Mouse (Mus musculus): ENCODE results near the gene Psmc3ip. TPM values are rescaled to one million over a fixed set of nuclear protein-coding genes. Genes with fewer than 3 reads are reported as not detected.
"Not testable (repeated sequence)": the region's sequence is repeated elsewhere in the genome, so short reads cannot be mapped to it uniquely, and the experiment has no call there.

The Psmc3ip gene
- 1 to 10 TPM; 1.5 to 1.7 TPM for total RNA-seq (2021)
- long read RNA-seq, experiment 1, partial matches to known transcripts: 0 of 3 reads
- long read RNA-seq, experiment 1, other reads (novel, unspliced or antisense): 0 of 3 reads
- long read RNA-seq, experiment 2, partial matches to known transcripts: 0 of 3 reads
- long read RNA-seq, experiment 2, other reads (novel, unspliced or antisense): 0 of 3 reads

- peak; percentile 93 for DNase-seq
These were observed at the start of gene Psmc3ip for GRCm38 (mm10) chr11:101095314-101096024. Gene Psmc3ip (minus strand): TSS chr11:101095436.

- no peak for DNase-seq
These were observed 48.3 kb upstream of the Psmc3ip start for GRCm38 (mm10) chr11:101143338-101144225.

- no peak for DNase-seq
These were observed 47.2 kb upstream of the Psmc3ip start for GRCm38 (mm10) chr11:101142215-101142967.

- no peak for DNase-seq
These were observed 45.9 kb upstream of the Psmc3ip start for GRCm38 (mm10) chr11:101141088-101141487.

GRCm38 (mm10) chr11:101140164-101140819 lies 45.1 kb upstream of the Psmc3ip start:
- DNase-seq: no peak

- DNase-seq: no peak
These were observed 43.4 kb upstream of the Psmc3ip start for GRCm38 (mm10) chr11:101138536-101139181.

GRCm38 (mm10) chr11:101137000-101137399 lies 41.8 kb upstream of the Psmc3ip start:
- no peak for DNase-seq

- DNase-seq: no peak
These were observed 39.1 kb upstream of the Psmc3ip start for GRCm38 (mm10) chr11:101134217-101134865.

GRCm38 (mm10) chr11:101133037-101133436 lies 37.8 kb upstream of the Psmc3ip start:
- no peak for DNase-seq

GRCm38 (mm10) chr11:101131701-101132100 lies 36.5 kb upstream of the Psmc3ip start:
- no peak for DNase-seq

GRCm38 (mm10) chr11:101131187-101131586 lies 36.0 kb upstream of the Psmc3ip start:
- DNase-seq: no peak

- peak; percentile 91 for DNase-seq
These were observed 35.0 kb upstream of the Psmc3ip start for GRCm38 (mm10) chr11:101130056-101130756.

GRCm38 (mm10) chr11:101128996-101129577 lies 33.9 kb upstream of the Psmc3ip start:
- DNase-seq: peak; percentile 68

GRCm38 (mm10) chr11:101127075-101127474 lies 31.8 kb upstream of the Psmc3ip start:
- no peak for DNase-seq

- peak; percentile 11 for DNase-seq
These were observed 29.8 kb upstream of the Psmc3ip start for GRCm38 (mm10) chr11:101125008-101125407.

GRCm38 (mm10) chr11:101124494-101124893 lies 29.3 kb upstream of the Psmc3ip start:
- DNase-seq: not testable (repeated sequence)

- DNase-seq: peak; percentile 12
These were observed 25.4 kb upstream of the Psmc3ip start for GRCm38 (mm10) chr11:101120545-101121188.

GRCm38 (mm10) chr11:101119761-101120544 lies 24.7 kb upstream of the Psmc3ip start, which contains the start of the genes Retreg3 and Tubg1:
Gene Retreg3 (minus strand): TSS chr11:101119893.
Gene Tubg1 (plus strand): TSS chr11:101119938.
- DNase-seq: peak; percentile 99

All from gastrocnemius, postnatal 25 days (tissue).